Mouse (Mus musculus): ENCODE measurements around the gene Ubash3a.

GRCm38 (mm10) chr17:31267138-31267537 is 59.5 kb downstream of the Ubash3a start:
- TF ChIP-seq CTCF (IDR thresholded peaks at IDR 0.05; ENCODE audit: insufficient read depth, low read depth, low read length) (no peak), POLR2A (IDR thresholded peaks at IDR 0.05; ENCODE audit: insufficient read depth, low read depth, low read length) (no peak)

Data from olfactory bulb, adult 2 months (tissue).